Mouse (Mus musculus) limb, embryonic 13.5 days (tissue): Measurements from ENCODE around the gene Lrp6. TPM values are rescaled to one million over a fixed set of nuclear protein-coding genes. Genes with fewer than 3 reads are reported as not detected.

Source experiments
- ATAC-seq: fragments of 200-750 bp; cut with Nextera tagmentation; 2 replicates; pipeline ENCODE4 v1.8.0; 2017; ENCODE audit warnings: low read depth, moderate number of reproducible peaks, moderate TSS enrichment; ENCODE audit not compliant: low FRiP score
- H3K27ac ChIP-seq: fragments of 300-500 bp; sonication (generic); 2 replicates; pipeline ENCODE4 v1.5.1; 2015; ENCODE audit warnings: inconsistent platforms, mild to moderate bottlenecking, moderate library complexity
- H3K27me3 ChIP-seq: fragments of 300-500 bp; sonication (generic); 2 replicates; pipeline ENCODE4 v1.6.1; 2015; ENCODE audit warnings: mild to moderate bottlenecking, inconsistent platforms
- H3K36me3 ChIP-seq: fragments of 300-500 bp; sonication (generic); 2 replicates; pipeline ENCODE4 v1.6.1; 2015; ENCODE audit warnings: inconsistent platforms, mild to moderate bottlenecking, moderate library complexity
- H3K4me1 ChIP-seq: fragments of 300-500 bp; sonication (generic); 2 replicates; pipeline ENCODE4 v1.6.1; 2015; ENCODE audit warnings: inconsistent platforms
- H3K4me2 ChIP-seq: fragments of 300-500 bp; sonication (generic); replicated peaks from 2 replicates; pipeline ENCODE4 v1.6.1; 2015; ENCODE audit warnings: inconsistent platforms, mild to moderate bottlenecking, moderate library complexity
- H3K4me3 ChIP-seq: fragments of 300-500 bp; sonication (generic); 2 replicates; pipeline ENCODE4 v1.5.1; 2015; ENCODE audit warnings: moderate library complexity, mild to moderate bottlenecking, inconsistent platforms
- H3K9ac ChIP-seq: fragments of 300-500 bp; sonication (generic); 2 replicates; pipeline ENCODE4 v1.6.1; 2015; ENCODE audit warnings: mild to moderate bottlenecking, inconsistent platforms
- H3K9me3 ChIP-seq: fragments of 300-500 bp; sonication (generic); 2 replicates; pipeline ENCODE4 v1.6.1; 2016; ENCODE audit warnings: inconsistent platforms
- whole genome bisulfite sequencing: fragments of 180-500 bp; shearing (Covaris S2); methylation state at CpG from one replicate; pipeline ENCODE4 v1.1.7; 2015; 5-methylcytosine and 5-hydroxymethylcytosine counted together
- polyA plus RNA-seq: library from polyadenylated mRNA; unstranded; fragments of >200 nt; fragmentation: Nextera tagmentation; extraction: Ambion mirVana; gene quantifications from 2 replicates; pipeline ENCODE4 v1.2.1, GENCODE M21; 2015

The Lrp6 gene
- polyA plus RNA-seq, 1 experiment from 2014 or later, result 37.5 TPM

GRCm38 (mm10) chr6:134543607-134544006, 23.2 kb downstream of the Lrp6 start:
- no peaks in the 10 kb centered on the region for H3K9me3 ChIP-seq
- peaks cover 11% of the 10 kb centered on the region for H3K36me3 ChIP-seq
- no peak overlapping the region for H3K4me3 ChIP-seq
- peaks cover 25% of the 10 kb centered on the region for H3K4me1 ChIP-seq
- ATAC-seq, result no peak
- no peak overlapping the region for H3K4me2 ChIP-seq
- no peaks in the 10 kb centered on the region for H3K27me3 ChIP-seq
- H3K27ac ChIP-seq, result no peak overlapping the region
- no peak overlapping the region for H3K9ac ChIP-seq

GRCm38 (mm10) chr6:134542374-134542773, 24.4 kb downstream of the Lrp6 start:
- ATAC-seq, result no peak; the same call in 1 of the 2 replicates
- Histone ChIP-seq H3K9ac (no peak overlapping the region), H3K27ac (no peak overlapping the region), H3K9me3 (no peaks in the 10 kb centered on the region), H3K4me3 (no peak overlapping the region), H3K27me3 (no peaks in the 10 kb centered on the region), H3K4me1 (peaks cover 28% of the 10 kb centered on the region), H3K4me2 (no peak overlapping the region), H3K36me3 (peaks cover 9% of the 10 kb centered on the region; the same call in 1 of the 2 replicates)
- WGBS, result 79% methylated on average over 2 of the region's 2 CpGs

GRCm38 (mm10) chr6:134540161-134540560, 26.6 kb downstream of the Lrp6 start:
- Histone ChIP-seq H3K9me3 (no peaks in the 10 kb centered on the region), H3K36me3 (peaks cover 9% of the 10 kb centered on the region; the same call in 1 of the 2 replicates), H3K27ac (no peak overlapping the region), H3K4me2 (no peak overlapping the region), H3K27me3 (no peaks in the 10 kb centered on the region), H3K4me1 (peaks cover 23% of the 10 kb centered on the region), H3K4me3 (no peak overlapping the region), H3K9ac (no peak overlapping the region)
- WGBS, result 81% methylated on average over 6 of the region's 6 CpGs
- no peak for ATAC-seq

- Histone ChIP-seq H3K4me1 (peaks cover 23% of the 10 kb centered on the region), H3K27ac (no peak overlapping the region), H3K4me3 (no peak overlapping the region), H3K4me2 (no peak overlapping the region), H3K9me3 (no peaks in the 10 kb centered on the region), H3K27me3 (no peaks in the 10 kb centered on the region), H3K36me3 (peaks cover 9% of the 10 kb centered on the region; the same call in 1 of the 2 replicates), H3K9ac (no peak overlapping the region)
- no peak for ATAC-seq
- WGBS, result 86% methylated on average over 3 of the region's 3 CpGs
Measured at GRCm38 (mm10) chr6:134539459-134539858, 27.3 kb downstream of the Lrp6 start.

GRCm38 (mm10) chr6:134538805-134539204, 28.0 kb downstream of the Lrp6 start:
- H3K9ac ChIP-seq, result no peak overlapping the region
- no peak overlapping the region for H3K4me2 ChIP-seq
- no peaks in the 10 kb centered on the region for H3K9me3 ChIP-seq
- no peaks in the 10 kb centered on the region for H3K27me3 ChIP-seq
- WGBS, result 92% methylated on average over 4 of the region's 4 CpGs
- no peak for ATAC-seq
- peaks cover 9% of the 10 kb centered on the region; the same call in 1 of the 2 replicates for H3K36me3 ChIP-seq
- H3K27ac ChIP-seq, result no peak overlapping the region
- peaks cover 20% of the 10 kb centered on the region for H3K4me1 ChIP-seq
- H3K4me3 ChIP-seq, result no peak overlapping the region

GRCm38 (mm10) chr6:134537461-134538117, 29.2 kb downstream of the Lrp6 start:
- no peak for ATAC-seq

GRCm38 (mm10) chr6:134535169-134535568, 31.6 kb downstream of the Lrp6 start:
- H3K36me3 ChIP-seq, result peaks cover 10% of the 10 kb centered on the region
- H3K27ac ChIP-seq, result no peak overlapping the region
- H3K27me3 ChIP-seq, result no peaks in the 10 kb centered on the region
- H3K9ac ChIP-seq, result no peak overlapping the region
- peaks cover 25% of the 10 kb centered on the region for H3K4me1 ChIP-seq
- 44% methylated on average over 7 of the region's 7 CpGs for WGBS
- no peak overlapping the region; the same call in 1 of the 2 replicates for H3K4me2 ChIP-seq
- no peak for ATAC-seq
- H3K4me3 ChIP-seq, result no peak overlapping the region
- 0 out of 2 replicates have a peak, but pooled peaks cover 6% of the 10 kb centered on the region for H3K9me3 ChIP-seq

More at GRCm38 (mm10) chr6:134537461-134538117, 29.2 kb downstream of the Lrp6 start:
- Histone ChIP-seq H3K4me1 (peaks cover 25% of the 10 kb centered on the region), H3K9ac (no peak overlapping the region), H3K4me3 (no peak overlapping the region), H3K27me3 (no peaks in the 10 kb centered on the region), H3K27ac (peak overlapping the region; percentile 22; the same call in 1 of the 2 replicates), H3K4me2 (no peak overlapping the region), H3K9me3 (no peaks in the 10 kb centered on the region), H3K36me3 (peaks cover 9% of the 10 kb centered on the region; the same call in 1 of the 2 replicates)
- 83% methylated on average over 10 of the region's 10 CpGs for WGBS

GRCm38 (mm10) chr6:134533021-134533420, 33.7 kb downstream of the Lrp6 start:
- no peak overlapping the region for H3K4me3 ChIP-seq
- 55% methylated on average over 3 of the region's 3 CpGs for WGBS
- H3K4me2 ChIP-seq, result no peak overlapping the region

GRCm38 (mm10) chr6:134531950-134532349, 34.8 kb downstream of the Lrp6 start:
- no peak for ATAC-seq
- no peak overlapping the region for H3K27ac ChIP-seq
- no peaks in the 10 kb centered on the region for H3K27me3 ChIP-seq
- H3K4me1 ChIP-seq, result peaks cover 47% of the 10 kb centered on the region
- no peak overlapping the region for H3K4me2 ChIP-seq
- peaks cover 8% of the 10 kb centered on the region for H3K36me3 ChIP-seq
- 48% methylated on average over 1 of the region's 1 CpGs for WGBS
- no peak overlapping the region for H3K4me3 ChIP-seq
- 0 out of 2 replicates have a peak, but pooled peaks cover 6% of the 10 kb centered on the region for H3K9me3 ChIP-seq
- H3K9ac ChIP-seq, result no peak overlapping the region

More at GRCm38 (mm10) chr6:134533021-134533420, 33.7 kb downstream of the Lrp6 start:
- Histone ChIP-seq H3K27ac (no peak overlapping the region; the same call in 1 of the 2 replicates), H3K4me1 (peaks cover 39% of the 10 kb centered on the region), H3K27me3 (no peaks in the 10 kb centered on the region), H3K9me3 (0 out of 2 replicates have a peak, but pooled peaks cover 6% of the 10 kb centered on the region), H3K36me3 (peaks cover 8% of the 10 kb centered on the region), H3K9ac (no peak overlapping the region)
- no peak for ATAC-seq

- H3K4me2 ChIP-seq, result no peak overlapping the region
- no peak overlapping the region for H3K9ac ChIP-seq
- 79% methylated on average over 4 of the region's 4 CpGs for WGBS
- H3K4me3 ChIP-seq, result no peak overlapping the region
- ATAC-seq, result no peak
- no peak overlapping the region for H3K27ac ChIP-seq
- H3K36me3 ChIP-seq, result peaks cover 12% of the 10 kb centered on the region
- peaks cover 44% of the 10 kb centered on the region for H3K4me1 ChIP-seq
- H3K9me3 ChIP-seq, result 0 out of 2 replicates have a peak, but pooled peaks cover 6% of the 10 kb centered on the region
- no peaks in the 10 kb centered on the region for H3K27me3 ChIP-seq
Measured at GRCm38 (mm10) chr6:134529340-134529739, 37.4 kb downstream of the Lrp6 start.

GRCm38 (mm10) chr6:134528396-134528795, 38.4 kb downstream of the Lrp6 start:
- H3K4me2 ChIP-seq, result no peak overlapping the region
- no peak overlapping the region for H3K9ac ChIP-seq
- 83% methylated on average over 7 of the region's 7 CpGs for WGBS
- ATAC-seq, result peak; percentile 11; the same call in 1 of the 2 replicates
- H3K4me3 ChIP-seq, result no peak overlapping the region
- 0 out of 2 replicates have a peak, but pooled peaks cover 6% of the 10 kb centered on the region for H3K9me3 ChIP-seq
- H3K36me3 ChIP-seq, result peaks cover 12% of the 10 kb centered on the region
- no peaks in the 10 kb centered on the region for H3K27me3 ChIP-seq
- H3K27ac ChIP-seq, result no peak overlapping the region; the same call in 1 of the 2 replicates
- H3K4me1 ChIP-seq, result peaks cover 53% of the 10 kb centered on the region

- Histone ChIP-seq H3K9ac (no peak overlapping the region), H3K9me3 (0 out of 2 replicates have a peak, but pooled peaks cover 6% of the 10 kb centered on the region), H3K4me1 (peaks cover 47% of the 10 kb centered on the region), H3K27ac (no peak overlapping the region; the same call in 1 of the 2 replicates), H3K36me3 (peaks cover 12% of the 10 kb centered on the region), H3K27me3 (no peaks in the 10 kb centered on the region), H3K4me2 (no peak overlapping the region), H3K4me3 (no peak overlapping the region)
- no peak for ATAC-seq
- WGBS, result 36% methylated on average over 6 of the region's 6 CpGs
Measured at GRCm38 (mm10) chr6:134527596-134528128, 39.1 kb downstream of the Lrp6 start.
